Mouse (Mus musculus) embryo, embryonic 11 days (tissue): ENCODE measurements at regions not wholly inside any gene's neighbourhood (a gene's known extent, or its start where the extent isn't known, plus 50 kb on each side); places are given as distances from the start of the nearest gene placed in this dataset.
"Not testable (repeated sequence)": the region's sequence is repeated elsewhere in the genome, so short reads cannot be mapped to it uniquely, and the experiment has no call there.

Experiments
- DNase-seq: peaks from one replicate; pipeline ENCODE4 v3.0.0-alpha.2; 2015

DNA sequence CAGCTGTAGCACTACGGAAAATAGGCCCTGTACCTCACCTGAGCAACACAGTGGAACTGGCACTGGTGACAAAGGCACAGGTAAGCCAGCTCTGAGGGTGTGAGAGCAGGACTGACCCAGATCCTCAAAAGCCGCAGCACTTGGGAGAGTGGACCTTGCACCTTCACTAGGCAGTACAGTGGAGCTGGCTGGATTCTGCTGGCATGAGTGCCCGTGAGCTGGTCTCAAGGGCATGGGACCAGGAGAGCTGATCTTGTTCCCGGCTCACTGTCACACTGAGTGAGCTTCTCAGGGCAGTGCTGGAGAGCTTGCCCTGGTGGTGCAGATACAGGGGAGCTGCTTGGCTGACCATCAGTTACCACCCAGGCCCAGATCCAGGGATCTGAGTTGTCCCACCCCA, 335.4 kb upstream of the Rgma start:
- DNase-seq = no peak

GRCm38 (mm10) chr7:73044316-73044715, 331.0 kb upstream of the Rgma start:
- DNase-seq = no peak

- no peak for DNase-seq
Observed at GRCm38 (mm10) chr7:73055891-73056290, 319.4 kb upstream of the Rgma start.

DNA sequence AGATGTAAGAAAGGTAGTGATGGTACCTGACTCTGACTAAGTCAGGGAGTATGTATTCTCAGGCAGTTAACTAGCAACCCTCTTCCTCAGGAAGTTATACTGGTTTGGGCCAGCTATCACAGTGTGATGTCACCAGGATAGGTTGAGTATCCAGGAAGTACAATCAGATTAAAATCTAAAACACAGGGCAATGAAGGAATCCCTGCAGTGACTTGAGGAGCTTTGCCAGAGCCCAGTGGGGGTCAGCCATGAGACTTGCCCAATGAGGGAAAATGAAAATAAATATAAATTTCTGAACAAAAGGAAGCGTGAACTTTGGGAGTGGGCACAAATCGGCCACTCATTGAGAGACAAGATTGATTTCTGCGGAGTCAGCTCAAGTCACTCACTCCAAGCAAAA, 311.8 kb upstream of the Rgma start:
- no peak for DNase-seq

DNA sequence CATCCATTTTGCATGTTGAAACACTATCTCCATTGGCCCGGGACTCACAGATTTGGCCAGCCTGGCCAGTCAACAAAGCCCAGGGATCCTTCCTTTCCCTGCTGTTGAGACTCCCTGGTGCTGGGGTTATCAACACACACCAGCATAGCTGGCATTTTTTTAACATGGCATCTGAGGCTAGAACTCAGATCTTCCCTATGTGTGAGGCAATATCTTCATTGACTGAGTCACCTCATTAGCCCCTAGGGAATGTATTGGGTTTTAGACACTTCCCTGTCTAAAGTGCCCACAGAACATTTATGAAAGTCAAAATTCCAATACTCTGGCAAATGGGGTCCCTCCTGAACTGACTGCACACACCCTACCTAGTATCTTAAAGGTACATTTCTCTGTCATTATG, 306.8 kb upstream of the Rgma start:
- DNase-seq = no peak

- DNase-seq = no peak
Observed at GRCm38 (mm10) chr7:73069352-73069751, 306.0 kb upstream of the Rgma start.

DNA sequence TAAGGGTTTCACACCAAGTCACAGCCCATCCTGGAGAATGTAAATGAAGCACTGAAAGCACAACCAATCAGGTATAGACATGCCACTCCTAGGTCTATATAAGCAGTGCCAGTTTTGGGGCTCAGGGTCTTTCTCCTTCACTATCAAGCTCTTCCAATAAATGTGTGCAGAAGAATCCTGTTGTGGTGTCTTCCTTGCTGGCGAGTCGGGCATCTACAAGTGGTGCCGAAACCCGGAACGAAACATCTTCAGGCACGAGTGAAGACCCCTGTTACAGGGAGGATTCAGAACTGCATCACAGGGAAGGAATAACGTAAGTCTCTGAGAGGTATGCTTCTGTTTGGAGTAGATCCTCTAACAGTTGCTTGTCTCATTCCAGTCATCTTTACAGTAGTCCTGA, 299.9 kb upstream of the Rgma start:
- not testable (repeated sequence) for DNase-seq

DNA sequence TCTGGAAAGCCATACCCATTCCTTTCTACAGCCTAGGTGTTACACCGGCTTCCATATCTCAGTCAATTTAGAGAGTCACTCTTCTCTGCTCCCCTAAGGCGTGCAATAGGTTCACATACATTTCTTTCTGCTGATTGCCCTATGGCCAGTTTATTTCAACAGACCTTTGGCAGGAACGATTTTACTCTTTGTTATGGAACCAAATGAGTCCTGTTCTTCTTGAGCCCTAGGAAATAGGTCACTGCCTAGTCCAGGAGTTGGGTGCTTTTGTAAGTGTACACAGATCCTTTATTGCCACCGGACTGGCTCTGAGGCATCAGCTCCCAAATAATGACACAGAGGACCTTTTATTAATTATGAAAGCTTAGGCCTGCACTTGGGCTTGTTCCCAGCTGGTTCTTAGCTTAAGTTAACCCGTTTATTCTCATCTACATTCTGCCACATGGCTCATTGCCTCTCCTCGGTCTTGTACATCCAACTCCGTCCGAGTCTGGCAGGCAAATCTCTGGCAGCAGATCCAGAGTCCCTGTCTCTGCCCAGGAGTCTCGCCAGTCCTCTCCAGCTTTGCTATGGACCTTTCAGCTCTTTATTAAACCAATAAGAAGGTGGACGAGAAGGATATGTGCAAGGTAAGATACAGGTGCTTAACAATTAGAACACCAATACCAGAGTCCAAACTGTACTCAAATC, 287.7 kb upstream of the Rgma start:
- no peak for DNase-seq

- no peak for DNase-seq
Observed at GRCm38 (mm10) chr7:73088321-73088720, 287.0 kb upstream of the Rgma start.

- DNase-seq = no peak
Observed at GRCm38 (mm10) chr7:73091758-73092157, 283.6 kb upstream of the Rgma start.

- peak; percentile 40 for DNase-seq
Observed at GRCm38 (mm10) chr7:73094059-73094458, 281.2 kb upstream of the Rgma start.

DNA sequence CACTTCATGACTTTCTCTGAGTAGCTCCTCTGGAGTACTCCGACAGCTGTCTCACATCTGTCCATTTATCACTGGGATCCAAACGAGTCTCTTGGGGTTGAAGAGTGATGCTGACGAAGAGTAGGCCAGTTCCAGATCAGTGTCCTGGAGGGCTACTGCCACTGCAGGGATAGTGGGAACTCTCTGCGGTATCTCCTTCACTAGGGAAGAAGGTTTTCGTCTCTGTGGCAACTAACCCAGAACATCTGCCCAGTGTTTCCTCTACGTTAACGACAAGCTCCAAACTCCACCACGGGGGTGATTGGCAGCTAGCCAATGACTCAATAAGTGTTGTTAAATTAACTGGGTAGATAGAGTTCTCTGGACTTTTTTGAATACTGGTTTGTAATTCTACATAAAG, 256.4 kb upstream of the Rgma start:
- no peak for DNase-seq

- DNase-seq = peak; percentile 21
Observed at GRCm38 (mm10) chr7:73120276-73120675, 255.0 kb upstream of the Rgma start.

DNA sequence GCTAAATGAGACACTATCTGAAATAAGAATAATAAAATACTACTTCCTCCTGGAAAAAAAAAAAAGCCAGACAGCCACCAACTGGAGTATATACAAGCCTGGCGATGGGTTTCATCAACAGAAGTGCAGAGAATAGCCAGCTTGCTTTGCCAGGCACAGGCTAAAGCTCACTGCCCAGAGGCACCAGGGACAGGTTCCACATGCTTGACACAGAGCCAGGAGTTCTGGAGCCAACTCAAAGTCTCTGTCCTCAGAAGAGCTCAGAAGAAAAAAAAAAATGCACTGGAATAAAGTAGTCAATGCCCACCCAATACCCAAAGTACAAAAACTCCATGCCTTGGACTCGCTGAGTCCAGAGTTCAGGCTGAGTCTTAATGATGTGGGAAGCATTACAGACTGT, 250.3 kb upstream of the Rgma start:
- DNase-seq = no peak

GRCm38 (mm10) chr7:73125864-73126263, 249.4 kb upstream of the Rgma start:
- DNase-seq = peak; percentile 54

DNA sequence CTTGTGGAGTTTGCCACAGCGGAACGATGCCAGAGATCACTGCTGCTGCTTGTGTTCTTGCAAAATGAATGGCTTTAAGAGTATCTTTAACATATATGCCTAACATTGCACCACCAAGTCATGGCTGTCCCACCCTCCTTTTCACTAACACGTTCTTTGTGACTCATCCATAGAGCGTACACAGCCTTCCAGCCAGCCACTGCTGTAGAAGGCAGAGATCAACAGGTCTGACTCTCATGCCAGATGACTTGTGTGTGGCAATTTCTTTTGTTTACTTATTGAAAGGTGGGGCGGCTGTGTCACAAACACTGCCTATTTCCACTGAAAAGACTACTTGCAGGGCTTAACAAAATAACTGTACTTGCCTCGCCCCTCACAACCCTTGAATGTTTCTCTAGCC, 239.5 kb upstream of the Rgma start:
- no peak for DNase-seq

- no peak for DNase-seq
Observed at GRCm38 (mm10) chr7:73138269-73138668, 237.0 kb upstream of the Rgma start.

- peak; percentile 64 for DNase-seq
Observed at GRCm38 (mm10) chr7:73138861-73139493, 236.3 kb upstream of the Rgma start.

DNA sequence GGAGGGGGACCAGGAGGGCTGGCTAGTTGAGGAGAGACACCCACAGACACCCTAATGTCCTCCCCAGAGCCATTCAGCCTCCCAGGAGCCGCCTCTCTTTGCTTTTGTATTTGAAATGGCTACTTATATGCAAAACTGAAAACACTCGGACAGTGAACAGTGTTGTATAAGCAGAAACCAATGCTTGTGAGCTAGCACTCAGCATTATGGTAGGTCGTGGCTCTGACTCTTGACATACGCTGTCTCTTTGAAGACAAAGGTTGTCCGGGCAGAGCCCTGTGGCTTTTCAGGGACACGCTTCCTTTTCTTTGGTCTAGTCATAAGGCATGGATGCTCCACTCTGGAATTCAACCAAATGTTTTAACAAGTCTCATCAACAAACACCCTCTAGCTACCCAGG, 235.4 kb upstream of the Rgma start:
- no peak for DNase-seq

- peak; percentile 84 for DNase-seq
Observed at GRCm38 (mm10) chr7:73141167-73141566, 234.1 kb upstream of the Rgma start.

- no peak for DNase-seq
Observed at GRCm38 (mm10) chr7:73143902-73144301, 231.4 kb upstream of the Rgma start.

DNA sequence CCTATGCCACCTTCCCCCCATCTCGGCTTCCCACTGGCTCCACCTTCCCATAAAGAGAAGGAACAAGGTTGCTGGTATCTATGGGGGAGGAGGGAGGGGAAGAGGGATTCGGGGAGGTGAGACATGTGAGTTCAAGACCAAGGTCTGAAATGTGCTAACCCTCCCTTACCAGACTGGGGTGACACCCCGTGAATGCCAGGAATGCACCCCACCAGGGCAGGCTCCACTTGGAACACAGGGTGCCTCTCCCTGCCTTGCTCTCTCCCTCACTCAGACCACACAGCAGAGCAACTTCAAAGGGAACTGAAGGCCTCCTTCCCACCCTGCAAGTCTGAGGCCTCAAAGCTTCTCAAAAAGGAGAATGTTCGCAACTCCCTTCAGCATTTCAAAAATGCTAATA, 230.5 kb upstream of the Rgma start:
- no peak for DNase-seq

GRCm38 (mm10) chr7:73147251-73147650, 228.1 kb upstream of the Rgma start:
- no peak for DNase-seq

- no peak for DNase-seq
Observed at GRCm38 (mm10) chr7:73150436-73150835, 224.9 kb upstream of the Rgma start.
